In genomic region chr4:116483476-116483875, GRCm38 (mm10) we compare ENCODE assay signal across 8 mouse cellular contexts. TPM values are rescaled to one million over a fixed set of nuclear protein-coding genes. Genes with fewer than 3 reads are reported as not detected.
DNase-seq lines count a peak whose midpoint lies in the region; ATAC-seq and TF ChIP-seq lines count a peak whose summit lies in the region.
"Had no signal": no experiment of that assay in that cellular context is flagged by ENCODE, and none has a peak within 500 bp of the region (broad histone marks: within the 10 kb centered on the region; RNA-seq: fewer than 3 reads in every experiment).

No protein-coding gene starts in this region.

- no peaks in the 10 kb centered on the region for H3K4me1 ChIP-seq in embryonic facial prominence, embryonic 14.5 days (ENCODE audit: control insufficient read depth, insufficient read depth, low read length)
- H3K4me1 ChIP-seq in liver, postnatal 0 days (ENCODE audit: insufficient read depth): no peaks in the 10 kb centered on the region; the same call in 1 of the 2 replicates

- no peak overlapping the region for H3K4me2 ChIP-seq in embryonic facial prominence, embryonic 14.5 days (ENCODE audit: low read depth, low read length)
- H3K4me2 ChIP-seq in liver, postnatal 0 days (ENCODE audit: low read depth, low read length): no peak overlapping the region

- no peak for TF ChIP-seq EP300 in liver, postnatal 0 days (IDR thresholded peaks at IDR 0.05; ENCODE audit: low read depth)

- H3K9me3 ChIP-seq in embryonic facial prominence, embryonic 14.5 days (ENCODE audit: control insufficient read depth, low read length): no peaks in the 10 kb centered on the region
- no peaks in the 10 kb centered on the region for H3K9me3 ChIP-seq in liver, postnatal 0 days (ENCODE audit: low read length)

- ATAC-seq in embryonic facial prominence, embryonic 14.5 days (ENCODE audit: low read depth): peak; percentile 79
- peak; percentile 29; the same call in 1 of the 2 replicates for ATAC-seq in liver, postnatal 0 days

- no peak for TF ChIP-seq CTCF in liver, postnatal 0 days (IDR thresholded peaks at IDR 0.05; ENCODE audit: low read depth)

- no peaks in the 10 kb centered on the region for H3K36me3 ChIP-seq in embryonic facial prominence, embryonic 14.5 days (ENCODE audit: control insufficient read depth, insufficient read depth, low read length)
- H3K36me3 ChIP-seq in liver, postnatal 0 days (replicated peaks; ENCODE audit: insufficient read depth, low read length): no peaks in the 10 kb centered on the region

- H3K4me3 ChIP-seq in embryonic facial prominence, embryonic 14.5 days (ENCODE audit: low read depth, low read length): no peak overlapping the region
- no peak overlapping the region for H3K4me3 ChIP-seq in liver, postnatal 0 days (ENCODE audit: low read depth, low read length)

- no peak overlapping the region for H3K27ac ChIP-seq in embryonic facial prominence, embryonic 14.5 days (replicated peaks; ENCODE audit: low read depth, low read length)
- no peak overlapping the region for H3K27ac ChIP-seq in liver, postnatal 0 days (ENCODE audit: low read depth)

- 20% methylated on average over 2 of the region's 2 CpGs for WGBS in embryonic facial prominence, embryonic 14.5 days
- 34% methylated on average over 2 of the region's 2 CpGs for whole genome bisulfite sequencing in liver, postnatal 0 days (ENCODE audit: insufficient replicate concordance)

- 0 out of 2 replicates have a peak overlapping the region, but pooled peaks have one; percentile 20 for H3K9ac ChIP-seq in embryonic facial prominence, embryonic 14.5 days (ENCODE audit: low read depth, low read length)
- no peak overlapping the region for H3K9ac ChIP-seq in liver, postnatal 0 days (replicated peaks)

- H3K27me3 ChIP-seq in embryonic facial prominence, embryonic 14.5 days (replicated peaks; ENCODE audit: control insufficient read depth, insufficient read depth, low read length): no peaks in the 10 kb centered on the region
- no peaks in the 10 kb centered on the region for H3K27me3 ChIP-seq in liver, postnatal 0 days (ENCODE audit: insufficient read depth, low read length)

- DNase-seq in kidney, postnatal 4 days: peak; percentile 54 to 59
- DNase-seq in kidney, adult 18-20 months: no peak
- DNase-seq in NIH3T3 (ENCODE audit: low read depth): peak; percentile 64
- peak; percentile 82 for DNase-seq in embryonic facial prominence, embryonic 14.5 days (ENCODE audit: low spot score)
- peak; percentile 30 for DNase-seq in liver, postnatal 0 days
- DNase-seq in frontal cortex, postnatal 14 days (ENCODE audit: low spot score in 2 of 2): no peak
- no peak for DNase-seq in Muller cell, postnatal 12 days (ENCODE audit: inconsistent ontology term)
- DNase-seq: lung, adult 2 months had no signal

RNA-seq across cellular contexts. Expression of gene Mast2, which starts 19.5 kb away (rescaled TPM):
- polyA plus RNA-seq in embryonic facial prominence, embryonic 14.5 days (2014; fragmentation: Nextera tagmentation; extraction: Ambion mirVana): 26.2 and 27.0 TPM in 2 replicates
- 2.4 and 2.8 TPM in 2 replicates for polyA plus RNA-seq in liver, postnatal 0 days (2015; fragmentation: Nextera tagmentation; extraction: Ambion mirVana)

RNA-seq across cellular contexts. Expression of gene Ipp, which starts 23.9 kb away (rescaled TPM):
- polyA plus RNA-seq in embryonic facial prominence, embryonic 14.5 days (2014; fragmentation: Nextera tagmentation; extraction: Ambion mirVana): 3.7 and 4.2 TPM in 2 replicates
- polyA plus RNA-seq in liver, postnatal 0 days (2015; fragmentation: Nextera tagmentation; extraction: Ambion mirVana): 8.1 and 9.1 TPM in 2 replicates

Comparison
In these comparisons a context has a peak if more than half of its experiments do, and no peak if none do; other contexts are left out.
1. DNase-seq: peak in kidney, postnatal 4 days (2 of 2), NIH3T3 (single experiment), embryonic facial prominence, embryonic 14.5 days (single experiment) and liver, postnatal 0 days (single experiment); none in kidney, adult 18-20 months (single experiment), frontal cortex, postnatal 14 days (0 of 2) and Muller cell, postnatal 12 days (single experiment).